Mouse (Mus musculus) neural tube, embryonic 15.5 days (tissue): ENCODE data around the gene Vangl1. TPM values are rescaled to one million over a fixed set of nuclear protein-coding genes. Genes with fewer than 3 reads are reported as not detected.

Experiments
- ATAC-seq: fragments of 200-750 bp; cut with Nextera tagmentation; 2 replicates; pipeline ENCODE4 v1.8.0; 2017; ENCODE audit warnings: mild to moderate bottlenecking, moderate TSS enrichment, moderate library complexity; ENCODE audit not compliant: low FRiP score
- H3K27ac ChIP-seq: fragments of 300-500 bp; sonication (generic); replicated peaks from 2 replicates; pipeline ENCODE4 v1.5.1; 2015; ENCODE audit warnings: mild to moderate bottlenecking, inconsistent platforms
- H3K27me3 ChIP-seq: fragments of 300-500 bp; sonication (generic); replicated peaks from 2 replicates; pipeline ENCODE4 v1.6.1; 2015; ENCODE audit warnings: inconsistent platforms
- H3K36me3 ChIP-seq: fragments of 300-500 bp; sonication (generic); 2 replicates; pipeline ENCODE4 v1.6.1; 2015; ENCODE audit warnings: inconsistent platforms
- H3K4me1 ChIP-seq: fragments of 300-500 bp; sonication (generic); 2 replicates; pipeline ENCODE4 v1.6.1; 2015; ENCODE audit warnings: inconsistent platforms
- H3K4me2 ChIP-seq: fragments of 300-500 bp; sonication (generic); 2 replicates; pipeline ENCODE4 v1.6.1; 2015; ENCODE audit warnings: inconsistent platforms, mild to moderate bottlenecking, moderate library complexity
- H3K4me3 ChIP-seq: fragments of 300-500 bp; sonication (generic); replicated peaks from 2 replicates; pipeline ENCODE4 v1.5.1; 2015; ENCODE audit warnings: mild to moderate bottlenecking, inconsistent platforms
- H3K9ac ChIP-seq: fragments of 300-500 bp; sonication (generic); replicated peaks from 2 replicates; pipeline ENCODE4 v1.6.1; 2015; ENCODE audit warnings: mild to moderate bottlenecking, inconsistent platforms
- H3K9me3 ChIP-seq: fragments of 300-500 bp; sonication (generic); replicated peaks from 2 replicates; pipeline ENCODE4 v1.6.1; 2016; ENCODE audit warnings: inconsistent platforms
- WGBS: fragments of 180-500 bp; shearing (Covaris S2); methylation state at CpG from one replicate; pipeline ENCODE4 v1.1.7; 2015; ENCODE audit warnings: mixed read lengths; 5-methylcytosine and 5-hydroxymethylcytosine counted together
- polyA plus RNA-seq: library from polyadenylated mRNA; unstranded; fragments of >200 nt; fragmentation: Nextera tagmentation; extraction: Ambion mirVana; gene quantifications from 2 replicates; pipeline ENCODE4 v1.2.1, GENCODE M21; 2015

Gene Vangl1
- polyA plus RNA-seq, 1 experiment from 2014 or later, result 9.0 TPM

GRCm38 (mm10) chr3:102197746-102198145, 6.7 kb downstream of the Vangl1 start:
- H3K9me3 ChIP-seq, result no peaks in the 10 kb centered on the region
- H3K9ac ChIP-seq, result no peak overlapping the region
- peaks cover 71% of the 10 kb centered on the region for H3K4me1 ChIP-seq
- no peak overlapping the region for H3K4me3 ChIP-seq
- peaks cover 29% of the 10 kb centered on the region for H3K27me3 ChIP-seq
- H3K36me3 ChIP-seq, result no peaks in the 10 kb centered on the region
- H3K4me2 ChIP-seq, result 0 out of 2 replicates have a peak overlapping the region, but pooled peaks have one; percentile 9
- ATAC-seq, result no peak
- WGBS, result 13% methylated on average over 5 of the region's 5 CpGs
- H3K27ac ChIP-seq, result no peak overlapping the region

GRCm38 (mm10) chr3:102197152-102197551, 7.3 kb downstream of the Vangl1 start:
- Histone ChIP-seq H3K36me3 (no peaks in the 10 kb centered on the region), H3K4me1 (peaks cover 72% of the 10 kb centered on the region), H3K9ac (no peak overlapping the region), H3K4me3 (no peak overlapping the region), H3K27me3 (peaks cover 28% of the 10 kb centered on the region), H3K27ac (no peak overlapping the region), H3K4me2 (no peak overlapping the region), H3K9me3 (no peaks in the 10 kb centered on the region)
- no peak for ATAC-seq
- WGBS, result 67% methylated on average over 5 of the region's 5 CpGs

GRCm38 (mm10) chr3:102196166-102196565, 8.3 kb downstream of the Vangl1 start:
- H3K9ac ChIP-seq, result no peak overlapping the region
- no peaks in the 10 kb centered on the region for H3K36me3 ChIP-seq
- H3K4me1 ChIP-seq, result peaks cover 75% of the 10 kb centered on the region
- H3K4me2 ChIP-seq, result no peak overlapping the region
- peaks cover 23% of the 10 kb centered on the region for H3K27me3 ChIP-seq
- 75% methylated on average over 9 of the region's 9 CpGs for WGBS
- H3K4me3 ChIP-seq, result no peak overlapping the region
- no peak for ATAC-seq
- H3K9me3 ChIP-seq, result no peaks in the 10 kb centered on the region
- no peak overlapping the region for H3K27ac ChIP-seq

- peaks cover 75% of the 10 kb centered on the region for H3K4me1 ChIP-seq
- ATAC-seq, result no peak
- H3K4me2 ChIP-seq, result no peak overlapping the region
- H3K9ac ChIP-seq, result no peak overlapping the region
- H3K9me3 ChIP-seq, result no peaks in the 10 kb centered on the region
- no peaks in the 10 kb centered on the region for H3K36me3 ChIP-seq
- H3K27me3 ChIP-seq, result peaks cover 24% of the 10 kb centered on the region; the same call in 1 of the 2 replicates
- no peak overlapping the region for H3K27ac ChIP-seq
- H3K4me3 ChIP-seq, result no peak overlapping the region
- WGBS, result 25% methylated on average over 2 of the region's 2 CpGs
Observed at GRCm38 (mm10) chr3:102195762-102196161, 8.7 kb downstream of the Vangl1 start.

GRCm38 (mm10) chr3:102194291-102195051, 10.0 kb downstream of the Vangl1 start:
- H3K9me3 ChIP-seq, result no peaks in the 10 kb centered on the region
- H3K27ac ChIP-seq, result peak overlapping the region; percentile 45
- 0 out of 2 replicates have a peak overlapping the region, but pooled peaks have one; percentile 20 for H3K9ac ChIP-seq
- H3K4me1 ChIP-seq, result peaks cover 70% of the 10 kb centered on the region
- H3K27me3 ChIP-seq, result peaks cover 29% of the 10 kb centered on the region; the same call in 1 of the 2 replicates
- peak; percentile 69 for ATAC-seq
- 4% methylated on average over 11 of the region's 11 CpGs for WGBS
- no peaks in the 10 kb centered on the region for H3K36me3 ChIP-seq
- peak overlapping the region; percentile 2; the same call in 1 of the 2 replicates for H3K4me3 ChIP-seq
- peak overlapping the region; percentile 43 for H3K4me2 ChIP-seq

- H3K4me3 ChIP-seq, result no peak overlapping the region
- H3K4me1 ChIP-seq, result peaks cover 68% of the 10 kb centered on the region
- H3K27me3 ChIP-seq, result 0 out of 2 replicates have a peak, but pooled peaks cover 25% of the 10 kb centered on the region
- H3K9ac ChIP-seq, result peak overlapping the region; percentile 20; the same call in 1 of the 2 replicates
- WGBS, result 3% methylated on average over 20 of the region's 20 CpGs
- H3K9me3 ChIP-seq, result no peaks in the 10 kb centered on the region
- H3K4me2 ChIP-seq, result peak overlapping the region; percentile 43
- no peaks in the 10 kb centered on the region for H3K36me3 ChIP-seq
- H3K27ac ChIP-seq, result peak overlapping the region; percentile 45
- peak; percentile 1; the same call in 1 of the 2 replicates for ATAC-seq
Observed at GRCm38 (mm10) chr3:102193488-102194290, 10.8 kb downstream of the Vangl1 start.

- Histone ChIP-seq H3K27me3 (0 out of 2 replicates have a peak, but pooled peaks cover 25% of the 10 kb centered on the region), H3K27ac (no peak overlapping the region), H3K4me2 (no peak overlapping the region), H3K4me1 (peaks cover 59% of the 10 kb centered on the region), H3K9ac (no peak overlapping the region), H3K4me3 (no peak overlapping the region), H3K36me3 (no peaks in the 10 kb centered on the region), H3K9me3 (no peaks in the 10 kb centered on the region)
- WGBS, result 39% methylated on average over 2 of the region's 2 CpGs
- no peak for ATAC-seq
Observed at GRCm38 (mm10) chr3:102192621-102193020, 11.9 kb downstream of the Vangl1 start.

- no peak overlapping the region for H3K4me3 ChIP-seq
- no peaks in the 10 kb centered on the region for H3K36me3 ChIP-seq
- H3K9me3 ChIP-seq, result no peaks in the 10 kb centered on the region
- no peak overlapping the region for H3K9ac ChIP-seq
- H3K4me1 ChIP-seq, result peaks cover 51% of the 10 kb centered on the region
- H3K27ac ChIP-seq, result no peak overlapping the region
- no peak for ATAC-seq
- WGBS, result 66% methylated on average over 3 of the region's 3 CpGs
- H3K27me3 ChIP-seq, result 0 out of 2 replicates have a peak, but pooled peaks cover 25% of the 10 kb centered on the region
- H3K4me2 ChIP-seq, result no peak overlapping the region
Observed at GRCm38 (mm10) chr3:102191575-102191974, 12.9 kb downstream of the Vangl1 start.

GRCm38 (mm10) chr3:102190642-102191041, 13.9 kb downstream of the Vangl1 start:
- Histone ChIP-seq H3K9me3 (no peaks in the 10 kb centered on the region), H3K4me1 (peaks cover 42% of the 10 kb centered on the region), H3K9ac (no peak overlapping the region), H3K27me3 (0 out of 2 replicates have a peak, but pooled peaks cover 19% of the 10 kb centered on the region), H3K4me3 (no peak overlapping the region), H3K4me2 (no peak overlapping the region), H3K27ac (no peak overlapping the region), H3K36me3 (no peaks in the 10 kb centered on the region)
- ATAC-seq, result no peak

GRCm38 (mm10) chr3:102190015-102190414, 14.5 kb downstream of the Vangl1 start:
- no peak overlapping the region for H3K9ac ChIP-seq
- H3K4me2 ChIP-seq, result no peak overlapping the region
- no peak overlapping the region for H3K4me3 ChIP-seq
- no peaks in the 10 kb centered on the region for H3K9me3 ChIP-seq
- H3K27me3 ChIP-seq, result 0 out of 2 replicates have a peak, but pooled peaks cover 18% of the 10 kb centered on the region
- H3K4me1 ChIP-seq, result peaks cover 36% of the 10 kb centered on the region
- ATAC-seq, result no peak
- H3K36me3 ChIP-seq, result no peaks in the 10 kb centered on the region
- no peak overlapping the region for H3K27ac ChIP-seq
- WGBS, result 13% methylated on average over 4 of the region's 4 CpGs

GRCm38 (mm10) chr3:102188972-102189371, 15.5 kb downstream of the Vangl1 start:
- H3K9me3 ChIP-seq, result no peaks in the 10 kb centered on the region
- H3K9ac ChIP-seq, result no peak overlapping the region
- no peak overlapping the region for H3K4me3 ChIP-seq
- peak overlapping the region; percentile 37; the same call in 1 of the 2 replicates for H3K27ac ChIP-seq
- WGBS, result 11% methylated on average over 6 of the region's 6 CpGs
- H3K4me2 ChIP-seq, result no peak overlapping the region
- no peak for ATAC-seq
- H3K36me3 ChIP-seq, result no peaks in the 10 kb centered on the region
- H3K4me1 ChIP-seq, result peaks cover 25% of the 10 kb centered on the region
- 0 out of 2 replicates have a peak, but pooled peaks cover 18% of the 10 kb centered on the region for H3K27me3 ChIP-seq
